ENCODE assay signal across 30 mouse cellular contexts in genomic region chr13:47505380-47505955, GRCm38 (mm10).
A peak's percentile ranks its signal among the peaks of the same experiment; 100 is the strongest.
DNase-seq lines count a peak whose midpoint lies in the region; ATAC-seq and TF ChIP-seq lines count a peak whose summit lies in the region.
"Had no signal": no experiment of that assay in that cellular context is flagged by ENCODE, and none has a peak within 500 bp of the region (broad histone marks: within the 10 kb centered on the region; RNA-seq: fewer than 3 reads in every experiment).

No protein-coding gene starts in this region.

- TF ChIP-seq POLR2A in lung, adult 2 months (IDR thresholded peaks at IDR 0.05; ENCODE audit: borderline replicate concordance, extremely low read depth, low read depth, low read length), result no peak

- no peak overlapping the region for H3K9ac ChIP-seq in forebrain, embryonic 13.5 days
- H3K9ac ChIP-seq in midbrain, embryonic 14.5 days (replicated peaks; ENCODE audit: low read length), result no peak overlapping the region
- no peak overlapping the region for H3K9ac ChIP-seq in midbrain, embryonic 16.5 days (ENCODE audit: low read depth, low read length)
- H3K9ac ChIP-seq in forebrain, embryonic 15.5 days (replicated peaks), result no peak overlapping the region
- H3K9ac ChIP-seq: embryonic facial prominence, embryonic 13.5 days; hindbrain, embryonic 12.5 days had no signal

- DNase-seq in forebrain, embryonic 10.5 days (ENCODE audit: extremely low spot score, low spot score), result no peak
- DNase-seq in midbrain, embryonic 14.5 days, result peak; percentile 15
- DNase-seq in telencephalon, adult 2 months (ENCODE audit: low read depth, low spot score), result peak; percentile 4
- no peak for DNase-seq in urinary bladder, adult 2 months (ENCODE audit: low spot score)
- DNase-seq in lung, adult 2 months, result no peak
- DNase-seq: adrenal gland, postnatal 10 days; adrenal gland, postnatal 36 days; B cell, adult 2 months; cerebellum, adult 11-12 months; cerebellum, adult 8-10 months; cerebellum, postnatal 10 days; cerebellum, postnatal 36 days; embryo, embryonic 11 days; gastrocnemius, postnatal 25 days; heart, adult 11 months; kidney, adult 8-10 months had no signal

- peak overlapping the region; percentile 19; the same call in 1 of the 2 replicates for H3K27ac ChIP-seq in forebrain, embryonic 13.5 days
- no peak overlapping the region for H3K27ac ChIP-seq in forebrain, embryonic 10.5 days
- no peak overlapping the region for H3K27ac ChIP-seq in midbrain, embryonic 14.5 days (replicated peaks; ENCODE audit: low read depth, low read length)
- H3K27ac ChIP-seq in midbrain, embryonic 16.5 days (ENCODE audit: low read length), result no peak overlapping the region; the same call in 1 of the 2 replicates
- peak overlapping the region; percentile 39 for H3K27ac ChIP-seq in forebrain, embryonic 15.5 days (replicated peaks)
- H3K27ac ChIP-seq: embryonic facial prominence, embryonic 10.5 days; embryonic facial prominence, embryonic 13.5 days; hindbrain, embryonic 12.5 days; hindbrain, postnatal 0 days had no signal

- 0 out of 2 replicates have a peak overlapping the region, but pooled peaks have one; percentile 4 for H3K4me2 ChIP-seq in forebrain, embryonic 13.5 days
- no peak overlapping the region for H3K4me2 ChIP-seq in midbrain, embryonic 14.5 days (ENCODE audit: low read length)
- H3K4me2 ChIP-seq in midbrain, embryonic 16.5 days (ENCODE audit: low read length), result no peak overlapping the region
- H3K4me2 ChIP-seq in forebrain, embryonic 15.5 days (replicated peaks), result no peak overlapping the region
- H3K4me2 ChIP-seq: embryonic facial prominence, embryonic 13.5 days; heart, embryonic 11.5 days; hindbrain, embryonic 12.5 days had no signal

- no peak for TF ChIP-seq CTCF in lung, adult 2 months (IDR thresholded peaks at IDR 0.05; ENCODE audit: insufficient read depth, low read length)

- peaks cover 10% of the 10 kb centered on the region; the same call in 1 of the 2 replicates for H3K4me1 ChIP-seq in forebrain, embryonic 13.5 days
- H3K4me1 ChIP-seq in forebrain, embryonic 10.5 days, result no peaks in the 10 kb centered on the region
- H3K4me1 ChIP-seq in midbrain, embryonic 14.5 days (ENCODE audit: control insufficient read depth, insufficient read depth, low read length), result no peaks in the 10 kb centered on the region
- no peaks in the 10 kb centered on the region for H3K4me1 ChIP-seq in midbrain, embryonic 16.5 days (ENCODE audit: control insufficient read depth, insufficient read depth, low read length)
- H3K4me1 ChIP-seq in forebrain, embryonic 15.5 days, result peaks cover 5% of the 10 kb centered on the region
- H3K4me1 ChIP-seq in lung, adult 2 months (ENCODE audit: control insufficient read depth, insufficient read depth, low read length), result no peaks in the 10 kb centered on the region
- H3K4me1 ChIP-seq: embryonic facial prominence, embryonic 10.5 days; embryonic facial prominence, embryonic 13.5 days; hindbrain, embryonic 12.5 days had no signal

- H3K9me3 ChIP-seq in forebrain, embryonic 13.5 days (replicated peaks), result no peaks in the 10 kb centered on the region
- no peaks in the 10 kb centered on the region for H3K9me3 ChIP-seq in forebrain, embryonic 10.5 days
- H3K9me3 ChIP-seq in midbrain, embryonic 14.5 days (ENCODE audit: control insufficient read depth, low read length), result no peaks in the 10 kb centered on the region
- H3K9me3 ChIP-seq in midbrain, embryonic 16.5 days (replicated peaks; ENCODE audit: control insufficient read depth, low read length, poor library complexity, severe bottlenecking), result no peaks in the 10 kb centered on the region
- H3K9me3 ChIP-seq in forebrain, embryonic 15.5 days, result no peaks in the 10 kb centered on the region
- H3K9me3 ChIP-seq: embryonic facial prominence, embryonic 10.5 days; embryonic facial prominence, embryonic 13.5 days; hindbrain, embryonic 12.5 days had no signal

- no peaks in the 10 kb centered on the region for H3K36me3 ChIP-seq in forebrain, embryonic 13.5 days (ENCODE audit: poor library complexity, severe bottlenecking)
- H3K36me3 ChIP-seq in forebrain, embryonic 10.5 days (replicated peaks), result no peaks in the 10 kb centered on the region
- no peaks in the 10 kb centered on the region for H3K36me3 ChIP-seq in midbrain, embryonic 14.5 days (ENCODE audit: control insufficient read depth, insufficient read depth, low read length)
- no peaks in the 10 kb centered on the region for H3K36me3 ChIP-seq in midbrain, embryonic 16.5 days (ENCODE audit: control insufficient read depth, insufficient read depth, low read length)
- no peaks in the 10 kb centered on the region for H3K36me3 ChIP-seq in forebrain, embryonic 15.5 days
- H3K36me3 ChIP-seq: embryonic facial prominence, embryonic 10.5 days; embryonic facial prominence, embryonic 13.5 days; G1E; hindbrain, embryonic 12.5 days had no signal

- WGBS in forebrain, embryonic 13.5 days, result 64% methylated on average over 15 of the region's 15 CpGs
- 92% methylated on average over 15 of the region's 15 CpGs for WGBS in forebrain, embryonic 10.5 days
- WGBS in midbrain, embryonic 14.5 days, result 87% methylated on average over 15 of the region's 15 CpGs
- 84% methylated on average over 15 of the region's 15 CpGs for WGBS in midbrain, embryonic 16.5 days
- WGBS in forebrain, embryonic 15.5 days, result 59% methylated on average over 15 of the region's 15 CpGs
- 92% methylated on average over 15 of the region's 15 CpGs for WGBS in lung, adult 2 months

- H3K4me3 ChIP-seq in forebrain, embryonic 13.5 days, result no peak overlapping the region
- no peak overlapping the region for H3K4me3 ChIP-seq in forebrain, embryonic 10.5 days
- H3K4me3 ChIP-seq in midbrain, embryonic 14.5 days (replicated peaks; ENCODE audit: low read depth, low read length), result no peak overlapping the region
- no peak overlapping the region for H3K4me3 ChIP-seq in midbrain, embryonic 16.5 days (ENCODE audit: low read depth, low read length)
- H3K4me3 ChIP-seq in forebrain, embryonic 15.5 days, result no peak overlapping the region
- no peak overlapping the region for H3K4me3 ChIP-seq in lung, adult 2 months (replicated peaks; ENCODE audit: extremely low read depth, low read depth, low read length)
- H3K4me3 ChIP-seq: embryonic facial prominence, embryonic 10.5 days; embryonic facial prominence, embryonic 13.5 days; erythroblast, embryonic 14.5 days; hindbrain, embryonic 12.5 days had no signal

- H3K27me3 ChIP-seq in forebrain, embryonic 13.5 days, result no peaks in the 10 kb centered on the region
- no peaks in the 10 kb centered on the region for H3K27me3 ChIP-seq in forebrain, embryonic 10.5 days (ENCODE audit: poor library complexity, severe bottlenecking)
- no peaks in the 10 kb centered on the region for H3K27me3 ChIP-seq in midbrain, embryonic 14.5 days (ENCODE audit: control insufficient read depth, insufficient read depth, low read length)
- no peaks in the 10 kb centered on the region for H3K27me3 ChIP-seq in midbrain, embryonic 16.5 days (ENCODE audit: control insufficient read depth, insufficient read depth, low read depth, low read length)
- H3K27me3 ChIP-seq in forebrain, embryonic 15.5 days, result no peaks in the 10 kb centered on the region
- H3K27me3 ChIP-seq: CH12.LX; embryonic facial prominence, embryonic 13.5 days; hindbrain, embryonic 12.5 days had no signal

- peak; percentile 53 for ATAC-seq in forebrain, embryonic 13.5 days
- no peak for ATAC-seq in midbrain, embryonic 14.5 days (ENCODE audit: low FRiP score, low TSS enrichment)
- no peak for ATAC-seq in midbrain, embryonic 16.5 days
- ATAC-seq in forebrain, embryonic 15.5 days (replicated peaks), result peak; percentile 41; the same call in 1 of the 2 replicates
- ATAC-seq: hindbrain, postnatal 0 days; inflammation-experienced regulatory T-cells, adult 6 months; intestine, embryonic 16.5 days; Patski had no signal

Comparison
In these comparisons a context has a peak if more than half of its experiments do, and no peak if none do; other contexts are left out.
1. H3K27ac ChIP-seq: peak in forebrain, embryonic 13.5 days (single experiment) and forebrain, embryonic 15.5 days (single experiment); none in forebrain, embryonic 10.5 days (single experiment), midbrain, embryonic 14.5 days (single experiment) and midbrain, embryonic 16.5 days (single experiment).
2. ATAC-seq: peak in forebrain, embryonic 13.5 days (single experiment) and forebrain, embryonic 15.5 days (single experiment); none in midbrain, embryonic 14.5 days (single experiment) and midbrain, embryonic 16.5 days (single experiment).
3. DNase-seq: peak in midbrain, embryonic 14.5 days (single experiment) and telencephalon, adult 2 months (single experiment); none in forebrain, embryonic 10.5 days (single experiment), urinary bladder, adult 2 months (single experiment) and lung, adult 2 months (single experiment).